Mouse (Mus musculus) megakaryocyte, embryonic 14.5 days (primary cell): ENCODE data around the gene Tmem108. TPM values are rescaled to one million over a fixed set of nuclear protein-coding genes. Genes with fewer than 3 reads are reported as not detected.

ENCODE experiments used
- H3K27me3 ChIP-seq: replicated peaks from 2 replicates; pipeline ENCODE3; 2012; ENCODE audit warnings: inconsistent platforms
- H3K36me3 ChIP-seq: replicated peaks from 2 replicates; pipeline ENCODE3; 2012; ENCODE audit warnings: low read length, inconsistent platforms, mixed read lengths
- H3K4me1 ChIP-seq: 2 replicates; pipeline ENCODE4 v1.6.1; 2012; ENCODE audit warnings: inconsistent platforms
- H3K4me3 ChIP-seq: replicated peaks from 2 replicates; pipeline ENCODE3; 2012; ENCODE audit warnings: moderate library complexity, mild to moderate bottlenecking, inconsistent platforms
- H3K9me3 ChIP-seq: 2 replicates; pipeline ENCODE4 v1.6.1; 2012; ENCODE audit warnings: inconsistent platforms
- FLI1 ChIP-seq: IDR thresholded peaks from 2 replicates; pipeline ENCODE4 v1.6.1; 2012; ENCODE audit warnings: low read length, inconsistent platforms, mixed read lengths
- GATA1 ChIP-seq: IDR thresholded peaks from 3 replicates; pipeline ENCODE4 v1.6.1; 2012; ENCODE audit warnings: mixed read lengths, low read length, inconsistent platforms, borderline replicate concordance
- polyA plus RNA-seq: library from polyadenylated mRNA; stranded (reverse); fragments of >175 nt; gene quantifications from 2 replicates; pipeline ENCODE4 v1.2.3, GENCODE M21; 2012; ENCODE audit warnings: low replicate concordance; ENCODE audit not compliant: insufficient read depth

The Tmem108 gene
- polyA plus RNA-seq, 1 experiment, result 0.23 TPM

- no peak overlapping the region for H3K4me3 ChIP-seq
- peaks cover 16% of the 10 kb centered on the region for H3K27me3 ChIP-seq
- no peaks in the 10 kb centered on the region for H3K36me3 ChIP-seq
- no peak for TF ChIP-seq GATA1
- no peak for TF ChIP-seq FLI1
- H3K4me1 ChIP-seq, result no peaks in the 10 kb centered on the region; the same call in 1 of the 2 replicates
- peaks cover 16% of the 10 kb centered on the region for H3K9me3 ChIP-seq
Observed at GRCm38 (mm10) chr9:103501861-103502364, 259.7 kb downstream of the Tmem108 start.

DNA sequence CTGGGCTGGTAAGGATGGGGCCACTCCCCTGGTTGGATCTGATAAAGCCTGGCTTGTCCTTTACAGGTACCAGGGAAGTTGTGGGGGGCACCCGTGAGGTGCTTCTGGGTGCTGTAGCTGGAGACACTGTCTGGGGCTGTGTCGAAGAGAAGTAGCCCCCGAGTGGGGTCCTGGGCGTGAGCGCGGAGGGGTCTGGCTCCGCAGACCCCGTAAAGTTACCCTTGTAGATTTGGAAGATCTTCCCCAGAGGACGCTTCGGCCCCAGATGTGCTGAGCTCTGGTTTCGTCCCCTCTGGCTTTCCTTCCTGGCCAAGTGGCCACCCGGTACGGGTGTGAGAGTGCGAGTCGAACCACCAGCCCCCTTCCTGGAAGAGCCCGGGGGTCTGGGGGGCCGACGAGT lies 262.3 kb downstream of the Tmem108 start:
- no peak overlapping the region for H3K4me3 ChIP-seq
- H3K36me3 ChIP-seq, result no peaks in the 10 kb centered on the region
- H3K27me3 ChIP-seq, result peaks cover 16% of the 10 kb centered on the region
- TF ChIP-seq FLI1, result no peak
- TF ChIP-seq GATA1, result no peak
- peaks cover 3% of the 10 kb centered on the region; the same call in 1 of the 2 replicates for H3K4me1 ChIP-seq
- peaks cover 13% of the 10 kb centered on the region for H3K9me3 ChIP-seq

- Histone ChIP-seq H3K9me3 (peaks cover 13% of the 10 kb centered on the region), H3K4me3 (no peak overlapping the region)
- TF ChIP-seq GATA1, result no peak
- TF ChIP-seq FLI1, result no peak
Observed at GRCm38 (mm10) chr9:103498699-103499098, 262.9 kb downstream of the Tmem108 start.

GRCm38 (mm10) chr9:103495391-103495790 lies 266.2 kb downstream of the Tmem108 start:
- Histone ChIP-seq H3K4me1 (peaks cover 7% of the 10 kb centered on the region; the same call in 1 of the 2 replicates), H3K4me3 (no peak overlapping the region), H3K9me3 (no peaks in the 10 kb centered on the region), H3K27me3 (peaks cover 29% of the 10 kb centered on the region), H3K36me3 (no peaks in the 10 kb centered on the region)
- TF ChIP-seq FLI1, result no peak
- TF ChIP-seq GATA1, result no peak

More at GRCm38 (mm10) chr9:103498699-103499098, 262.9 kb downstream of the Tmem108 start:
- H3K36me3 ChIP-seq, result no peaks in the 10 kb centered on the region
- H3K27me3 ChIP-seq, result peaks cover 16% of the 10 kb centered on the region
- H3K4me1 ChIP-seq, result peaks cover 7% of the 10 kb centered on the region; the same call in 1 of the 2 replicates

DNA sequence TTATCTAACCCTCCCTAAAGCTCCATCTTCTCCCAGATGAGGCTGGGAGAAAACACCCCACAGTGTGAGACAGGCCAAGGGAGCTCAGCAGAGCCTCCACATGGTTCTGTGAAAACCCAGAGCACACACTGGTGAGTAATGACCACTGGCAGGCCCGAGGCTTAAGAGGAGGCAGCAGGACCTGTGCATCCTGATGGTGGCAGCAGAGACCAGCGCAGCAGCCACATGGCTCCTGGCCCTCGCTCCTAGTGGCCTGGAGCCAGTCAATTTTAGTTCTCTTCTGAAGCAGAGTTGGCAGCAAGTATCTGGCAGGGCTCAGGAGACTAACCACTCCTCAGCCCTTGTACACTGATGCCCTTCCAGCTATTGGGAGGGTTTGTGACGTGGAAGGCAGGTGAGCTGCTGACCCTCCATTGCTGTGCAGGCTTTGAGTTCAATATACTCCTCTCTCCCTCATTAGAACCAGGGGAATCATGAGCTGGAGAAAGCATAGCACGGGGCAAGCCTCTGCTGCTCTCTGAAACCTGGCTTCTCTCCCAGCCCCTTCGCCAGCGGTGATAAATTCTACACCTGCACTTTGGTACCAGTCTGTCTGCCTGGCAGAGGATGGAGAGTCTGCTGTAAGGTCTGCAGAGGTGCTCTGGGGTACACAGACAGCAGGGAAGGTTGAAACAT lies 267.2 kb downstream of the Tmem108 start:
- Histone ChIP-seq H3K4me3 (no peak overlapping the region), H3K36me3 (no peaks in the 10 kb centered on the region), H3K9me3 (no peaks in the 10 kb centered on the region), H3K27me3 (peaks cover 32% of the 10 kb centered on the region), H3K4me1 (peaks cover 11% of the 10 kb centered on the region; the same call in 1 of the 2 replicates)
- TF ChIP-seq GATA1 (no peak), FLI1 (no peak)

- TF ChIP-seq GATA1, result no peak
- no peak for TF ChIP-seq FLI1
Observed at GRCm38 (mm10) chr9:103491985-103492384, 269.7 kb downstream of the Tmem108 start.

GRCm38 (mm10) chr9:103490439-103490838 lies 271.2 kb downstream of the Tmem108 start:
- Histone ChIP-seq H3K4me1 (peaks cover 47% of the 10 kb centered on the region), H3K27me3 (peaks cover 50% of the 10 kb centered on the region), H3K4me3 (no peak overlapping the region), H3K9me3 (no peaks in the 10 kb centered on the region), H3K36me3 (no peaks in the 10 kb centered on the region)
- TF ChIP-seq GATA1, result no peak

More at GRCm38 (mm10) chr9:103491985-103492384, 269.7 kb downstream of the Tmem108 start:
- H3K9me3 ChIP-seq, result no peaks in the 10 kb centered on the region
- H3K4me3 ChIP-seq, result no peak overlapping the region
- peaks cover 31% of the 10 kb centered on the region for H3K4me1 ChIP-seq
- H3K36me3 ChIP-seq, result no peaks in the 10 kb centered on the region
- H3K27me3 ChIP-seq, result peaks cover 44% of the 10 kb centered on the region

GRCm38 (mm10) chr9:103489883-103490282 lies 271.8 kb downstream of the Tmem108 start:
- TF ChIP-seq FLI1 (no peak), GATA1 (no peak)
- H3K27me3 ChIP-seq, result peaks cover 50% of the 10 kb centered on the region
- no peaks in the 10 kb centered on the region for H3K9me3 ChIP-seq
- no peaks in the 10 kb centered on the region for H3K36me3 ChIP-seq
- H3K4me3 ChIP-seq, result no peak overlapping the region
- peaks cover 52% of the 10 kb centered on the region for H3K4me1 ChIP-seq

DNA sequence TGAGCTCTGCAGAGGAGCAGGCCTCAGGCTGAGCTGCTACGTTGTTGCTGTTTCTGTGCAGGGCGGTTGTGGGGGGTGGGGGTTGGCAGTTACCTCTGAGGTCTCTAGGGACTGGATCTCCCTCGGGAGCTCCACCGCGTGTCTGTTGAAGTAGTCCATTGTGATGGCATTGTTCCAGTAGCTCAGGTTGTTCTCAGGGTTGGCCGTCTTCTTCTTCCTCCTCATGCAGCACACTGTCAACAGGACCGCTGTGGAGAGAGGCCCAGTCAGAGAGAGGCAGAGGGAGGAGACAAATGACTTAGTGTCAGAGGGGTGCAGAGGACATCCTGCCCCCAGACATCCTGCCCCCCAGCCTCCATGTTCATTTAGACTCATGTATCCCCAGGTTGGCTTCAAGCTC lies 272.5 kb downstream of the Tmem108 start:
- Histone ChIP-seq H3K27me3 (peaks cover 51% of the 10 kb centered on the region), H3K9me3 (no peaks in the 10 kb centered on the region), H3K4me1 (peaks cover 53% of the 10 kb centered on the region), H3K4me3 (no peak overlapping the region), H3K36me3 (no peaks in the 10 kb centered on the region)
- TF ChIP-seq FLI1 (no peak), GATA1 (no peak)

- Histone ChIP-seq H3K9me3 (no peaks in the 10 kb centered on the region), H3K4me1 (peaks cover 55% of the 10 kb centered on the region), H3K36me3 (no peaks in the 10 kb centered on the region), H3K27me3 (peaks cover 42% of the 10 kb centered on the region), H3K4me3 (peak overlapping the region; percentile 38)
- TF ChIP-seq FLI1, result no peak
- no peak for TF ChIP-seq GATA1
Observed at GRCm38 (mm10) chr9:103486262-103486661, 275.4 kb downstream of the Tmem108 start.
